ENCODE assay signal across 22 mouse cellular contexts in the genomic region with DNA sequence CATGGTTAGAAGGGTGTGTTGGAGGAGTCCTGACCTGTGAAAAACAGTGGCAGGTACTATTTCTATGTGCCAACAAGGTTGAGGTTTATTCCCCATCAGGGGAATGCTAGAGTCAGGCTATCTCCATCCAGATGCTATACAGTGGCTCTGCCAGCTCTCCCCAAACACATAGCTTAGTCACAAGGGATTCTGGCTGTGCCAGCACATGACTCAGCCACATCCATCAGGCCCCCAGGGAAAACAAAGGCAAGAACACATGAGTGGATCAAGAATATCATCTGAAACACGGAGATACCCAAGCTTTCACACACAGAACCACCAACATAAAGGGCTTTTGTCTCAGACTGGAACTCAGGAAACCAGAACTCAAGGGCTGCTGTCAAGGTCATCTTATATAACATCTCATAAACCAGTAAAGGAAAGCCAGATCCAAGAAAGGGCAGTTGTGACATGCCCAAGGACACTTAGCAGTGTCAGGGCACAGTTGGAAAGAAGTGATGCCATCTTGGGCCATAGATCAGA.
A peak's percentile ranks its signal among the peaks of the same experiment; 100 is the strongest.
DNase-seq lines count a peak whose midpoint lies in the region; ATAC-seq and TF ChIP-seq lines count a peak whose summit lies in the region.
"Had no signal": no experiment of that assay in that cellular context is flagged by ENCODE, and none has a peak within 500 bp of the region (broad histone marks: within the 10 kb centered on the region; RNA-seq: fewer than 3 reads in every experiment).

No protein-coding gene starts in this region.

- peak; percentile 51 to 55 for DNase-seq in layer of hippocampus, adult 8-10 months (ENCODE audit: low spot score in 2 of 2)
- no peak for DNase-seq in layer of hippocampus, postnatal 10 days (ENCODE audit: low spot score in 2 of 2)
- peak; percentile 58 for DNase-seq in 3T3-L1 (ENCODE audit: low read depth, low spot score)
- peak; percentile 88 to 93 for DNase-seq in adrenal gland, adult (ENCODE audit: inconsistent age in 2 of 2, low spot score in 1 of 2)
- DNase-seq in fat pad, adult 2 months (ENCODE audit: extremely low read depth, low read depth, low spot score) = peak; percentile 0
- no peak for DNase-seq in thymus, postnatal 36 days
- no peak for DNase-seq in urinary bladder, postnatal 10 days (ENCODE audit: low spot score)
- DNase-seq: cerebellum, adult 8-10 months; gastrocnemius, postnatal 10 days; heart, adult 2 months; heart, postnatal 10 days; kidney, adult 18-20 months; kidney, postnatal 14 days; lung, postnatal 36 days; retina, postnatal 1 day had no signal

- no peak overlapping the region for H3K27ac ChIP-seq in intestine, postnatal 0 days (ENCODE audit: low read depth, low read length)
- H3K27ac ChIP-seq: forebrain, embryonic 13.5 days; heart, adult 2 months; hindbrain, embryonic 13.5 days; limb, embryonic 12.5 days; liver, embryonic 15.5 days; midbrain, embryonic 10.5 days; neural tube, embryonic 13.5 days had no signal

- TF ChIP-seq CTCF in intestine, postnatal 0 days (IDR thresholded peaks at IDR 0.05; ENCODE audit: low read depth) = no peak

- no peaks in the 10 kb centered on the region for H3K4me1 ChIP-seq in intestine, postnatal 0 days (replicated peaks; ENCODE audit: control insufficient read depth, insufficient read depth, low read length)
- H3K4me1 ChIP-seq: forebrain, embryonic 13.5 days; hindbrain, embryonic 13.5 days; limb, embryonic 12.5 days; liver, embryonic 15.5 days; neural tube, embryonic 13.5 days had no signal

- H3K4me3 ChIP-seq in intestine, postnatal 0 days (ENCODE audit: low read depth, low read length) = no peak overlapping the region
- H3K4me3 ChIP-seq: forebrain, embryonic 13.5 days; heart, adult 2 months; hindbrain, embryonic 13.5 days; limb, embryonic 12.5 days; liver, embryonic 15.5 days; midbrain, embryonic 10.5 days; neural tube, embryonic 13.5 days had no signal

- no peaks in the 10 kb centered on the region for H3K36me3 ChIP-seq in intestine, postnatal 0 days (ENCODE audit: control insufficient read depth, insufficient read depth)
- H3K36me3 ChIP-seq: hindbrain, embryonic 13.5 days; limb, embryonic 12.5 days; liver, embryonic 15.5 days; midbrain, embryonic 10.5 days; neural tube, embryonic 13.5 days had no signal

- H3K4me2 ChIP-seq in intestine, postnatal 0 days (replicated peaks; ENCODE audit: low read depth) = no peak overlapping the region
- H3K4me2 ChIP-seq: forebrain, embryonic 13.5 days; hindbrain, embryonic 13.5 days; limb, embryonic 12.5 days; liver, embryonic 15.5 days; neural tube, embryonic 13.5 days had no signal

- no peaks in the 10 kb centered on the region for H3K27me3 ChIP-seq in intestine, postnatal 0 days (replicated peaks; ENCODE audit: control insufficient read depth, insufficient read depth, low read length)
- H3K27me3 ChIP-seq: forebrain, embryonic 13.5 days; hindbrain, embryonic 13.5 days; liver, embryonic 15.5 days; neural tube, embryonic 13.5 days had no signal

- H3K9ac ChIP-seq in intestine, postnatal 0 days (ENCODE audit: low read depth, low read length) = no peak overlapping the region
- H3K9ac ChIP-seq: forebrain, embryonic 13.5 days; hindbrain, embryonic 13.5 days; limb, embryonic 12.5 days; liver, embryonic 15.5 days; neural tube, embryonic 13.5 days had no signal

- H3K9me3 ChIP-seq in intestine, postnatal 0 days (ENCODE audit: control insufficient read depth) = no peaks in the 10 kb centered on the region
- H3K9me3 ChIP-seq: forebrain, embryonic 13.5 days; hindbrain, embryonic 13.5 days; limb, embryonic 12.5 days; liver, embryonic 15.5 days; midbrain, embryonic 10.5 days; neural tube, embryonic 13.5 days had no signal

- no peak for ATAC-seq in intestine, postnatal 0 days
- ATAC-seq: forebrain, embryonic 13.5 days had no signal

- 57% methylated on average over 1 of the region's 1 CpGs for WGBS in intestine, postnatal 0 days

Comparison
In these comparisons a context has a peak if more than half of its experiments do, and no peak if none do; other contexts are left out.
1. DNase-seq: peak in layer of hippocampus, adult 8-10 months (2 of 2), 3T3-L1 (single experiment), adrenal gland, adult (2 of 2) and fat pad, adult 2 months (single experiment); none in layer of hippocampus, postnatal 10 days (0 of 2), thymus, postnatal 36 days (0 of 2) and urinary bladder, postnatal 10 days (single experiment).